Mouse (Mus musculus) retina, adult 2 months (tissue): ENCODE results near the gene Nedd1.

ENCODE experiments used
- DNase-seq: peaks from one replicate; pipeline ENCODE4 v3.0.0-alpha.2; 2012; ENCODE audit warnings: low read depth, low spot score

The Nedd1 gene

DNA sequence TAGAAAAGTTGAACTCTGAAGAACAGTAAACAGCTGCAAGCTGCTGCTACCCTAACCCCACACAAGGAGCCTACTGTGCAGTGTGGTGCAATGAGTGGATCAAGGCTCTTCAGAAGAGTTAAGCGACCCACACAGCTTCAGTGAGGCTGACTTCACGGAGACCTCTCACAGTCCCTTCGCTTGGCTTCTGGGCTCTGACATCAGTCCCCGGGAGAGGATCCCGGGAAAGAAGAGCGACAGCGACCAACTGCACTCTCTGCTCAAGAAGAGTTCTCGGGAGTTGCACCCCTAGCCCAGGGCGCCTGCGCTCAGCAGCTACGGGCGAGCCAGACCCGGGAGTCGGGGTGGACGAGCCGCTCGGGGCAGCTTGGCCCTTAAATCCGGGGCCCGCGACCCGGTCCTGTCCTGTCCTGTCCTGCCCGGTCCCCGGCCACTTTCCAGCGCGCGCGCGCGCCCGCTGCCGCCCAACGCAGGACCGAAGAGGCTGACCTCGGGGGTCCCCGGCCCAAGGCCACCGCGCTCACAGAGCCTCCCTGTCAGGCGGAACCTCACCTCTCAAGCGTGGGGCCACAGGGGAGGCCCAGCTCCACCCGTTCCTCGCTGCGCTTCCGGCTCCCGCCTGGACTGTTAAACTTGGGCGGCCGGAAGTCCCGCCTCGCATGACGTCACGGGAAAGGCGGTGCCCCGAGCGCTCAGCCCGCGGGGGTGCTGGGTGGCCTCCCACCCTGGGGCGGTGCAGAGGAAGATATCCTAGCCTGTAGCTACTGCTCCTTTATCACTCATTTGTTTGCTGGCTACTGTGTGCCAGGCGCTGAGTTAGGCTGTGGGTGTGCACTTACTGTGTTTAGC lies at the start of gene Nedd1:
Gene Nedd1 (minus strand): TSS at position 650 of the 849 bp plus-strand sequence.
- DNase-seq, result peak; percentile 81

DNA sequence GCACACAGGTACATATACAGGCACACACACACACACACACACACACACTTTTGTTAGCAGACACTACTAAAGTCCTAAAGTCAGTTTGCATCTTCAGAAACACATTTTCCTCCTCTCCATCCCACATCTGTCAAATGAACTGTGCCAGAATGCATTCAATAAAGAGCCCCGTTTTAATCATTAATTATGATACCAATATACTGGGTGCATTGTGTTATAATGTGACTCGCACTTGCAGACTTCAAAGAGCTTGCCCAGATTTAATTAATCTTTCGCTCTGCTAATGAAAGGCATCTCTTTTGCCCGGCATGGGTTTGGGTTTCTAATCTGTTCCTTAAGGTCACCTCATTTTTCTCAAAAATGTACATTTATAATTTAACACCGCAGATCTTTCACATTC lies 32.1 kb upstream of the Nedd1 start:
- no peak for DNase-seq

- no peak for DNase-seq
These were observed 8.1 kb upstream of the Nedd1 start for GRCm38 (mm10) chr10:92730339-92730738.

- no peak for DNase-seq
These were observed 6.5 kb upstream of the Nedd1 start for GRCm38 (mm10) chr10:92728723-92729122.

DNA sequence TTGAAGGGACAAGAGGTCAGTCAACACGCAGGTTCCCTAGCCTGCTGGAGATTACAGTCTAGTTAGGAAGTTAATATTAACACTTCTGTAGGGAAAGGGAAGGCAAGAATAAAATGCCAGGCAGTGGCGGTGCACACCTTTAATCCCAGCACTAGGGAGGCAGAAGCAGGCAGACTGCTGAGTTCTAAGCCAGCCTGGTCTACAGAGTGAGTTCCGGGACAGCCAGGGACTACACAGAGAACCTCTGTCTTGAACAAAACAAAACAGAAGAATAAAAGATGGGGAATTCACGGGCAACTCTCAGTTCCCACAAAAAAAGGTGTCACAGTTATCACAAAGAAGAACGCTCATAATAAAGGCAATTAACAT lies 384 bp upstream of the Nedd1 start:
- peak; percentile 3 for DNase-seq

GRCm38 (mm10) chr10:92699032-92699431 lies 23.2 kb downstream of the Nedd1 start:
- peak; percentile 6 for DNase-seq

GRCm38 (mm10) chr10:92675056-92675455 lies 47.2 kb downstream of the Nedd1 start:
- no peak for DNase-seq

DNA sequence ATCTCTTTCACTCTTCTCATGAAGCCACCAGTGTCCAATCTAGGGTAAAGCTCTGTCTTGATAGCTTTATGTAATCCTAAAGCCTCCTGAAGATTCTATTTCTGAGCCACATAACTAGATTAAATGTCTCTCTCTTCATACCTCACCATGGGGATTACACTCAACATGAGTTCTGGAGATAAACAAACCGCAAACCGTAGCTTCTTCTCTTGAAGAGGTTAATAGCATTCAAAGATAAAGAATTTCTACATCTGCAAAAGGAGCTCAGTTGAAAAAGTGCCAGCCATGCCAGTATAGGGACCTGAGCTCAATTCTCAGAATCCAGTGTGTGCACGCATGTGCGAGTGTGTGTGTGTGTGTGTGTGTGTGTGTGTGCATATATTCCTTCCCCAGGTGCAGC lies 50.3 kb downstream of the Nedd1 start:
- DNase-seq, result no peak

- DNase-seq, result no peak
These were observed 56.9 kb downstream of the Nedd1 start for GRCm38 (mm10) chr10:92665287-92665686.

- no peak for DNase-seq
These were observed 69.0 kb downstream of the Nedd1 start for GRCm38 (mm10) chr10:92653266-92653665.

GRCm38 (mm10) chr10:92652399-92652920 lies 69.8 kb downstream of the Nedd1 start:
- no peak for DNase-seq

DNA sequence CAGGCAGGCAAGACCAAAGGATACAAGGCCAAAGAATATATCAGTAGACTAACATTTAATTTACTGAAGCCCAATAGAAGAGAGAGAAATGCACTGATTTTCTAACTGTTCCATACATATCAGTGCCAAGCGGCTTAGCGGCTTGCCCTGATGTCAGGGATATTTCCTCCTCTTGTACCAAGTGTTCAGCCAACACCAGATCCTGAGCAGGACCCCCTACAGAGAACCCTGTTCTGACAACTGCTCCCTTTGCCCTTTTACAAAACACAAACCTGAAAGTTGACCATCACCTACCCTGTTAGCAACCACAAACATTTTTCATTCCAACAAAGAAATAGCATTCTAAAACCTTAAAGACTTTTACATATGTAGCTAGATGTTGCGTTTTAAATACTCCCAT lies 71.0 kb downstream of the Nedd1 start:
- no peak for DNase-seq

DNA sequence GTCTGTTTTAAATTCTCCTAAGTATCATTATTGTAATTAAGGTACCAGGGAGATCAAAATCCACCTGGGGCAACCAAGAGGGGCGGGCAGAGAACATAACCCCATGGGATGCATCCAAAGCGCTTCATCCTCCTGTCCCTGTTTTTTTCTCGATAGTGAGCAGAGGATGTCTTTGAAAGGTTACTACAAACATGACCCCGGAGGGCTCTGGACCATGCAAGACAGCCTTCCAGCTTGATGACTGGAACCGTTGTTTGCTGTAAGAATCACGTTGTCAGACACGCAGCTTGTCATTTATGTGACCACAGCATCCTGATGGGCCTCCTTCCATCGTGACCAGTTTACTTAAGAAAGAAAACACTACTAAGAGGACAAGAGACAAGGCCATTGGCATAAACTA lies 73.1 kb downstream of the Nedd1 start:
- DNase-seq, result no peak

GRCm38 (mm10) chr10:92647691-92648090 lies 74.5 kb downstream of the Nedd1 start:
- DNase-seq, result no peak

DNA sequence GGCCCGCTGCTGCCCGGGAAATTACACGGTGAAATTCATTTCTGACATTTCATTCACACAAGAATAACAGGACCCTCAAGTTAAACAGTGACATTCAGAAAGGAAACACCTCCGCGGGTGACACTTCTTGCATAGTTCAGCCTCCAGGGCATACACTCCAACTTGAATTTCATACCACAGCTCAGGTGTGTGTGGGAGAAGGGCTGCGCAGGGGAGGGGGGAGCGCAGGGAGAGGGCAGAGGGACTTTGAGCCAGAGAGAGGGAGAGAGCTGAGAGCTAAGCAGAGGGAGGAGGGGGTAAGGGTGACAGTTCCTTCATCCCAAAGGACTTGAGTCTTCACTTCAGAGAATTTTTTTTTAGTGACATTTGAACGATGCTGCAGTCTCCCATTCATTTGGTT lies 78.2 kb downstream of the Nedd1 start:
- no peak for DNase-seq

DNA sequence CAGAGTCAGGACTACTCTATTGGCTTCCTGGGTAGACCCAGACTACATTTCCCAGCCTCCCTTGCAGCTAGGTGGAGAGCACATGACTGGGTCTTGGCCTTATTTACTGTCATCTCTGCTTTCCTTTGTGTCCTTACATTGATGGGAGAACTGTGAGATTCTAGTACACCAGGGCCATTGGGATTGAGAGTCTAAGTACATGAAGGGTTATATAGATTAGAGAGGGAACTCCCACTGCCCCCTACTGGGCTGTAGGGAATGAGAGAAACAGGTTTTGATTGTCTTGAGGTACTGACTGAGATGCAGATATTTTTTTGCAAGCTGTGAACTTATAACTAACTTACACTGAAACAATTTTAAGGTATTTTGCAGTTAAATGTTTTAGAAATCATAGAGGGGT lies 81.2 kb downstream of the Nedd1 start:
- peak; percentile 20 for DNase-seq
